Mouse (Mus musculus): Measurements from ENCODE around the gene Insr. TPM values are rescaled to one million over a fixed set of nuclear protein-coding genes. Genes with fewer than 3 reads are reported as not detected.
A peak's percentile ranks its signal among the peaks of the same experiment; 100 is the strongest.

Gene Insr
- polyA plus RNA-seq, 1 experiment from 2014 or later = 39.4 TPM

DNA sequence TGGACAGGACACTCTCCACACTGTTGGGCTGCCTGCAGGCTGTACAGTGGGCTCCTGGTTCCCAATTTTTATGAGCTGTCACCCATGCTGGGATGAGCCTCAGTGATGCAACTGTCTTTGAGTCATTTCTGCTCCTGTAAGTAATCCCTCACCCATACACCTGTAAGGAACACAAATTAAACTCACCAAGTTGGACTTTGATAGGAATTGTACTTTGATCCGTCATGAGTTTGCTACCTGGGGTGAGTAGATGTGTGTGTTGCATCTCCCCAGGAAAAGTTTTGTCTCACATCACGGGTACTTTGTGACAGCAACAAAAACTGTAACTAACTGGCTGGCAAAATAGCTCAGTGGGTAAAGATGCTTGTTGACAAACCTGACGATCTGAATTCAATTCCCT, 44.8 kb downstream of the Insr start:
- H3K4me2 ChIP-seq = no peak overlapping the region
- H3K9ac ChIP-seq = no peak overlapping the region
- H3K27ac ChIP-seq (ENCODE audit: low read depth) = no peak overlapping the region
- ATAC-seq (ENCODE audit: insufficient read depth) (no peak), DNase-seq (no peak)
- TF ChIP-seq CTCF (IDR thresholded peaks at IDR 0.05; ENCODE audit: low read depth) = no peak
- no peaks in the 10 kb centered on the region for H3K9me3 ChIP-seq (ENCODE audit: low read depth, low read length)
- H3K27me3 ChIP-seq (ENCODE audit: insufficient read depth, low read length) = no peaks in the 10 kb centered on the region
- H3K4me3 ChIP-seq (ENCODE audit: low read depth, low read length) = no peak overlapping the region
- WGBS = 77% methylated on average over 3 of the region's 3 CpGs
- no peaks in the 10 kb centered on the region for H3K36me3 ChIP-seq (ENCODE audit: insufficient read depth)
- H3K4me1 ChIP-seq (ENCODE audit: insufficient read depth) = no peaks in the 10 kb centered on the region

DNA sequence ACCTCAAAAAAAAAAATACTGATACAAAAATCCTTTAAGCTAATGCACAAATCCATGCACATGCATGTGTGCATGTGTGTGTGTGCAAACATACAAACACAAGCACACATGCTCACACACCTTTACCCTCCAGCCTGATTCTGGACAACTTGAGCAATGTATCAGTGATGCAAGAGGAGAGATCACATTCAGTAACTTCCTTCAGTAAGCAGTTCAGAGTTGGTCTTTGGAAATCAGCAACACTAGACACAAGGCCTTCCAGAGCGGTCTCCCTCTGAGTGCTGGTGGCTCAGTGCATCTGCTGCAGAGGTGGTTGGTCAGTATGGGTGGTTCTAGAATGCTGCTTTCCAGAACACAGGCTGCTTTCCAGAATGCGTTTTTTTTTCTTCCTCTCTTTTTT, 46.8 kb downstream of the Insr start:
- Histone ChIP-seq H3K27me3 (ENCODE audit: insufficient read depth, low read length) (no peaks in the 10 kb centered on the region), H3K27ac (ENCODE audit: low read depth) (no peak overlapping the region), H3K36me3 (ENCODE audit: insufficient read depth) (no peaks in the 10 kb centered on the region), H3K9me3 (ENCODE audit: low read depth, low read length) (no peaks in the 10 kb centered on the region), H3K4me2 (no peak overlapping the region), H3K9ac (no peak overlapping the region), H3K4me1 (ENCODE audit: insufficient read depth) (no peaks in the 10 kb centered on the region), H3K4me3 (ENCODE audit: low read depth, low read length) (no peak overlapping the region)
- WGBS = 86% methylated on average over 2 of the region's 2 CpGs
- ATAC-seq (ENCODE audit: insufficient read depth) (no peak), DNase-seq (no peak)
- no peak for TF ChIP-seq CTCF (IDR thresholded peaks at IDR 0.05; ENCODE audit: low read depth)

DNA sequence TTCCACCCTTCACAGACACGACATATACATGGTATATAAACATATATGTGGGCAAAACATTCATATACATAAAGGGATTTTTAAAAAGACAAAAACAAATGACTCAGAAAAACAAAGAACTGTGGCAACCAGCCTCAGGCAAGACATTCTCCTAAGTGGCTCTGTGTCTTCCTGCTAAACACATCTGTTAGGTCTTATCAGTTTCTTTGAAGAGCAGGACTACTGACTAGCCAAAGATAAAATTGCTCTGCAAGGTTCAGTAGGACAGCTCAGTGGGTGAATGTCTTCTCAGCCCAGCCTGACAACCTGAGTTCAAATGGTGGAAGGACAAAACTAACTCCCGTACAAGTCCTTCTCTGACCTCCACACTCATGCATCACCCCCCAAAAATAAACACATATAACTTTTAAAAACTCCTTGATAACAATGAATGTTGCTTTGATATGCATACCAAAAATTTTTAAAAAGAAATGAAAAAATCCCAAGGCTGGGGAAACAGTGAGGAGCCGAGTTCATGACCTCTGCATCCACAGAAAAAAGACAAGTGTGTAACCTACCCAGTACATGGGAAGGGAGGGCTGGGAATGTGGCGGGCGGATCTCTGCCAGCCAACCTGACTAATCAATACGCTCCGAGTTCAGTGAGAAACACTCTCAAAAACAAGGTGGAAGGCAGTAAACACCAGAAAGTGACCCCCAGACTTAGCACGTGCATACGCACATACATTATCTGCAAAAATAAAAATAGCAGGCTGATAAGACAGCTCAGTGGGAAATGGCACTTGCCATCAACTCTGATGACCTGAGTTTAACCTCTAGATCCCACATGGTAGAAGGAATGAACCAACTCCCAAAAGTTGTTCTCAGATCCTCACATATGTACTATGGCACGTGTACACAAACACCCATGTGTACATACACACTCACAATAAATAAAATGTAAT, 49.0 kb downstream of the Insr start:
- H3K27me3 ChIP-seq (ENCODE audit: insufficient read depth, low read length) = no peaks in the 10 kb centered on the region
- H3K4me3 ChIP-seq (ENCODE audit: low read depth, low read length) = no peak overlapping the region
- H3K9ac ChIP-seq = no peak overlapping the region
- H3K27ac ChIP-seq (ENCODE audit: low read depth) = no peak overlapping the region
- DNase-seq (no peak), ATAC-seq (ENCODE audit: insufficient read depth) (no peak)
- no peaks in the 10 kb centered on the region for H3K4me1 ChIP-seq (ENCODE audit: insufficient read depth)
- no peaks in the 10 kb centered on the region for H3K36me3 ChIP-seq (ENCODE audit: insufficient read depth)
- H3K4me2 ChIP-seq = no peak overlapping the region
- no peak for TF ChIP-seq CTCF (IDR thresholded peaks at IDR 0.05; ENCODE audit: low read depth)
- H3K9me3 ChIP-seq (ENCODE audit: low read depth, low read length) = no peaks in the 10 kb centered on the region
- 54% methylated on average over 10 of the region's 10 CpGs for WGBS

DNA sequence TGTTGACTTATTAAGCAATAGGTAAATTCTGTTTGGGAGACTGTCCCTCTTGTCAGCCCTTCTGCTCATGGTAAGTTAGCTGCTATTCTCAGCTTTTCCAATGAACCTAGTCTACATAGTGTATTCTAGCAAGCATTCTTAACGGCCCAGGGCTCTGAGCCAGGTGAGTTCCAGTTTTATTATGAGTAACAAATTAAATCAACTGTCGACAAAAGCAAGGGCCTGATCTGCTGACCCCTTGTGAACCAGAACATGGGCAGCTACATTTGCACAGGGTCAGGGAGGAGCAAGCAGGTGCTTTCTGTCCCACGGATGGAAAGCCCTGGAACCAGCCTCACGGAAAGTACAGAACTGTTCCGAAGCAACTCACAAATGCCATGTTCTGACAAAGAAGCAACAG, 52.0 kb downstream of the Insr start:
- H3K4me1 ChIP-seq (ENCODE audit: insufficient read depth) = no peaks in the 10 kb centered on the region
- WGBS = 73% methylated on average over 5 of the region's 5 CpGs
- TF ChIP-seq CTCF (IDR thresholded peaks at IDR 0.05; ENCODE audit: low read depth) = no peak
- no peaks in the 10 kb centered on the region for H3K9me3 ChIP-seq (ENCODE audit: low read depth, low read length)
- DNase-seq = no peak
- H3K27ac ChIP-seq (ENCODE audit: low read depth) = no peak overlapping the region
- H3K4me2 ChIP-seq = no peak overlapping the region
- H3K9ac ChIP-seq = no peak overlapping the region
- H3K36me3 ChIP-seq (ENCODE audit: insufficient read depth) = no peaks in the 10 kb centered on the region
- H3K27me3 ChIP-seq (ENCODE audit: insufficient read depth, low read length) = no peaks in the 10 kb centered on the region
- ATAC-seq (ENCODE audit: insufficient read depth) = no peak
- H3K4me3 ChIP-seq (ENCODE audit: low read depth, low read length) = no peak overlapping the region

DNA sequence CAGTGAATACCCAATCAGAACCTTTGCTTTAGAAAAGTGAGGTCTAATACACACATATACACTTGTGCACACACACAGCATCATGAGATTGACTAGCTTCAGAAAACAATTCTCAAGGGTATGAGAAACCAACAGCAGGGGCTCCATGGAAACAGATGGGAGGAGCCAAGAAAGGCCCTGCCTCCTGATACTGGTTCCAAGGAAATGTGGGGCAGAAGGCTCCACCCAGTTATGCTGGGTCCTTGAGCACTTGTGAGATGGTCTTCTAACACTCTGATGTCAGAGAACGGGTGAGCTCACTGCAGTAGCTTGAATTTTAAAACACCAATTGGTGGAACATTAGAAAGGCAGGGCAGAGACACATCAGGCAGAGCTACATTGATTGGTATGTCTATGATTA, 53.7 kb downstream of the Insr start:
- Histone ChIP-seq H3K27me3 (ENCODE audit: insufficient read depth, low read length) (no peaks in the 10 kb centered on the region), H3K4me2 (no peak overlapping the region), H3K4me1 (ENCODE audit: insufficient read depth) (peaks cover 4% of the 10 kb centered on the region; the same call in 1 of the 2 replicates), H3K9me3 (ENCODE audit: low read depth, low read length) (no peaks in the 10 kb centered on the region), H3K36me3 (ENCODE audit: insufficient read depth) (no peaks in the 10 kb centered on the region), H3K9ac (no peak overlapping the region), H3K4me3 (ENCODE audit: low read depth, low read length) (no peak overlapping the region), H3K27ac (ENCODE audit: low read depth) (peak overlapping the region; percentile 80; the same call in 1 of the 2 replicates)
- ATAC-seq (ENCODE audit: insufficient read depth) (no peak), DNase-seq (peak; percentile 55)
- TF ChIP-seq CTCF (IDR thresholded peaks at IDR 0.05; ENCODE audit: low read depth) = no peak
- WGBS = 66% methylated on average over 1 of the region's 1 CpGs

DNA sequence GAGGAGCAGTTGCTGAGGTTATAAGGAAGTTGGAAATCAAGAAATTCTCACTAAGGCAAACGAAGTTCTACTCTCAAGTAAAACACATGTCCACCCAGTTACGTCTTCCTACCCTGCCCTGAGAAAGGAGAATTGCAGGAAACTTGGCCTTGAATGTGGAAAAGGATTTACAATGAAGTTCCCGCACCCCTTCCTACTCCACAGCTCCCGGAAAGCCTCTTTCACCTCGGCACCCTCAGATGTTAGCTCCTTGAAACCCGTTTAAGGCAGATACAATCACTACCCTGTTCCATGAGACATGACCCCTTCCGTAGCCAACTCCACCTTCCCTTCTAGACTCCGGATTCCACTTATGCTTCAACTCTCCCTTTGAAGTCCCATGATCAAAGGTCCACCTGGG, 54.2 kb downstream of the Insr start:
- DNase-seq (peak; percentile 30), ATAC-seq (ENCODE audit: insufficient read depth) (no peak)
- H3K4me3 ChIP-seq (ENCODE audit: low read depth, low read length) = no peak overlapping the region
- H3K27me3 ChIP-seq (ENCODE audit: insufficient read depth, low read length) = no peaks in the 10 kb centered on the region
- H3K4me2 ChIP-seq = no peak overlapping the region
- no peak for TF ChIP-seq CTCF (IDR thresholded peaks at IDR 0.05; ENCODE audit: low read depth)
- no peaks in the 10 kb centered on the region for H3K9me3 ChIP-seq (ENCODE audit: low read depth, low read length)
- peak overlapping the region; percentile 80 for H3K27ac ChIP-seq (ENCODE audit: low read depth)
- no peaks in the 10 kb centered on the region for H3K36me3 ChIP-seq (ENCODE audit: insufficient read depth)
- H3K9ac ChIP-seq = no peak overlapping the region
- peaks cover 4% of the 10 kb centered on the region; the same call in 1 of the 2 replicates for H3K4me1 ChIP-seq (ENCODE audit: insufficient read depth)
- WGBS = 56% methylated on average over 8 of the region's 8 CpGs

DNA sequence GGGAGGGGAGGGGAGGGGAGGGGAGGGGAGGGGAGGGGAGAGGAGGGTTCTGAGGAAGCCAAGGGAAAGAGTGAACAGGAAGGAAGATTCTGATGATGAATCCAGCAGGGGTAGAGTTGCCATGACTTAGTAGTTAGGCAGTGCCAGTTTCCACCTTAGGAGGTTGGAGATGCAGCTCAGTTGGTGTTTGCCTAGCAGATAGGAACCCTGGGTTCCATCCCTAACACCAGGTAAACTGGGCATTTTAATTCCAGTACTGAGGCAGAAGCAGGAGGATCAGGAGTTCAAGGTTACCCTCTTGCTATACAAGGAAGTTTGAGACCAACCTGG, 56.8 kb downstream of the Insr start:
- Histone ChIP-seq H3K4me1 (ENCODE audit: insufficient read depth) (peaks cover 12% of the 10 kb centered on the region; the same call in 1 of the 2 replicates), H3K27ac (ENCODE audit: low read depth) (no peak overlapping the region), H3K36me3 (ENCODE audit: insufficient read depth) (no peaks in the 10 kb centered on the region), H3K27me3 (ENCODE audit: insufficient read depth, low read length) (no peaks in the 10 kb centered on the region), H3K4me3 (ENCODE audit: low read depth, low read length) (no peak overlapping the region), H3K9ac (no peak overlapping the region), H3K9me3 (ENCODE audit: low read depth, low read length) (no peaks in the 10 kb centered on the region), H3K4me2 (no peak overlapping the region)
- DNase-seq = no peak
- no peak for ATAC-seq (ENCODE audit: insufficient read depth)
- TF ChIP-seq CTCF (IDR thresholded peaks at IDR 0.05; ENCODE audit: low read depth) = no peak

Measured in lung, embryonic 14.5 days (tissue).